Mouse (Mus musculus): ENCODE results near the gene Eif3l. TPM values are rescaled to one million over a fixed set of nuclear protein-coding genes. Genes with fewer than 3 reads are reported as not detected.
A peak's percentile ranks its signal among the peaks of the same experiment; 100 is the strongest.

The Eif3l gene
- polyA plus RNA-seq, 1 experiment from 2014 or later, result 275 TPM

DNA sequence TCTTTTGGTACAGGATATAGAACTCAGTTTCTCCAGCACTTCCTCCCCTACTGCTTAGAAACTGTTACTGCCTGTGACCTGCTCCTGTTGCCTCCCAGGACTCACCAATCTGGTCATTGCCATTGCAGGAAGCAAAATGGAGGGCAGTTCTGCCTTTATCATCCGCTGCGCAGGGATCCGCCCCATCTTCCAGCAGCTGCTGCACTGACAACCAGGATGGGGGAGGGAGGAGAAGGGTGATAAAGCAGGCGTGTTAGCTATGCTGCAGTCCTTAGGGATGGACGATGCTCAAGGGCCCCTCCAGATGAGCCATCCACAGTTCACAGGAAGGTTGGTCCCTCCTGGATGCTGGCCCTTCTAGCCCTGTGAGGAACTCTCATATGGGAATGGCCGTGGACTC, 17.1 kb upstream of the Eif3l start:
- Histone ChIP-seq H3K9me3 (ENCODE audit: control insufficient read depth, low read length) (no peaks in the 10 kb centered on the region), H3K4me2 (ENCODE audit: low read depth, severe bottlenecking) (no peak overlapping the region), H3K36me3 (ENCODE audit: control insufficient read depth, insufficient read depth, low read length) (peaks cover 31% of the 10 kb centered on the region), H3K27ac (replicated peaks; ENCODE audit: low read depth, low read length) (no peak overlapping the region), H3K27me3 (ENCODE audit: control insufficient read depth, insufficient read depth, low read length) (no peaks in the 10 kb centered on the region), H3K4me1 (ENCODE audit: control insufficient read depth, insufficient read depth, low read length) (peaks cover 2% of the 10 kb centered on the region; the same call in 1 of the 2 replicates), H3K9ac (ENCODE audit: low read length) (no peak overlapping the region), H3K4me3 (ENCODE audit: low read depth, low read length) (no peak overlapping the region)
- ATAC-seq (ENCODE audit: insufficient number of reproducible peaks, low FRiP score, low TSS enrichment, low read depth), result no peak
- 94% methylated on average over 6 of the region's 6 CpGs for WGBS
- no peak for DNase-seq (ENCODE audit: low spot score)

DNA sequence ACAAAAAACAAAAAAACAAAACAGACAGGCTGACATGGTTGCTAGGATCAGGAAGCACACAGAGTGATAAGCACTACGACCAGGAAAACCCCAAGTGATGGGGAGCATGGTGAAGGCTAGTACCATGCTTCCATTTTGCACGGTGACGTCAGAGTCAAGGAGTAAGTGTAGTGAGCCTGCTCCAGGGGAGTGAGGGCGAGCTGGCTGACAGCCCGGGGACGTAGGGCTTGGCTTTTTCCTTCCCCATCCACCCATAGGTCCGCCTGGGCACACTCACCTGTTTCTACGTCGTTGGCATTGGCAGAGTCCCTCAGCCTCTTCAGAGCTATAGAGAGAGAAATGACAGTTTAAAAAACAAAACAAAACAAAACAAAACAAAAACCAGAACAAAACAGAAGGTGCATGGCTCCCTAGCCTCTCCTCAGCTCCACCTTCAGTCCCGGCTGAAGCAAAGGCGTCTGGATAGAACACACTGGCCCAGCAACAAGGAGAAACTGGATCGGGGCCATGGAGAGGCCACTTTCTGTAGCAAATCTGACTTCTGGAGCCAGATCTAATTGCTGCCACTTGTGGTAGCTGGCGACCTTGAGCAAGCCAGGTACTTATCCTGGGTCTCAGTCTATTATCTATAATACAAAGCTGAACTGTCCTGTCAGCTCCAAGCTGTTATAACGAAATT, 14.0 kb upstream of the Eif3l start:
- Histone ChIP-seq H3K36me3 (ENCODE audit: control insufficient read depth, insufficient read depth, low read length) (peaks cover 12% of the 10 kb centered on the region), H3K27ac (replicated peaks; ENCODE audit: low read depth, low read length) (no peak overlapping the region), H3K4me1 (ENCODE audit: control insufficient read depth, insufficient read depth, low read length) (peaks cover 7% of the 10 kb centered on the region; the same call in 1 of the 2 replicates), H3K9ac (ENCODE audit: low read length) (no peak overlapping the region), H3K9me3 (ENCODE audit: control insufficient read depth, low read length) (no peaks in the 10 kb centered on the region), H3K4me2 (ENCODE audit: low read depth, severe bottlenecking) (no peak overlapping the region), H3K4me3 (ENCODE audit: low read depth, low read length) (no peak overlapping the region), H3K27me3 (ENCODE audit: control insufficient read depth, insufficient read depth, low read length) (no peaks in the 10 kb centered on the region)
- no peak for DNase-seq (ENCODE audit: low spot score)
- ATAC-seq (ENCODE audit: insufficient number of reproducible peaks, low FRiP score, low TSS enrichment, low read depth), result no peak
- 84% methylated on average over 14 of the region's 14 CpGs for WGBS

DNA sequence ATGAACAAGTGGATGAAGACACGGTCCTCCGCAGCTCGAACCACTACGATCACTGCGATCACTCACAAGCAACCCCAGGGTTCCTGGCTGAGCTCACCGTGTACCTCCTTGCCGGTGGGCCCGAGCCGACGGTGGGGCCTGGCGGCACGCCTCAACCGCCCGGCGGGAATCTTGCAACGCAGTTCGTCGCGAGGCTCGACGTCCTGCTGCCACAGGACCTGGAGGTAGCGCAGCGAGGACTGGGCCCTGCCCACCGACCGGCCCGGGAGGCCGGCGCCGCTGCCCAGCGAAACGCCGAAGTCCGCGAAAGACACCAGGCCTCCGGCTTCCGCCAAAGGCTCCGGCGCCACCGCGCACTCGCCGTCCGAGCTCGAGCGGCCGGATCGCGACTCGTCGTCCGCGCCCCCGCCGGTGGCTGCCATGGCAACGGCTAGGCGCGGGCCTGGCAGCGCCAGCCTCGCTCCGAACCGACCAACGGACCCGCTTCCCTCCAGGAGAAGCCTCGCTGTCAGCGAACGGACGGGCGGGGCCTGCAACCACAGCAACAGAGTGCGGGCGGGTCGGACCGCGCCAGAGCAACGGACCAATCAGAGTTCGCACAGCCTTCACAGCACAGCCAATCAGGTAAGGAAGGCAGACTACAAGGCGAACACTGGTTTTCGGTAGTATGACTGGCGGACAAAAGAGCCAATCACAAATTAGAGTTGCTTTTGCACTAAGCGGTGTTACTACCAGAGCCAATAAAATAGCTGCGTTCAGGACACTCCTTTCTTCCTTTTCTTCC, 12.4 kb upstream of the Eif3l start, which contains the start of gene Ankrd54:
Gene Ankrd54 (minus strand): TSS at position 518 of the 784 bp plus-strand sequence.
- H3K4me2 ChIP-seq (ENCODE audit: low read depth, severe bottlenecking), result peak within 1 kb of the TSS; percentile 80
- ATAC-seq (ENCODE audit: insufficient number of reproducible peaks, low FRiP score, low TSS enrichment, low read depth), result peak; percentile 99
- peak; percentile 96 for DNase-seq (ENCODE audit: low spot score)
- peak within 1 kb of the TSS; percentile 72 for H3K9ac ChIP-seq (ENCODE audit: low read length)
- peak within 1 kb of the TSS; percentile 72 for H3K4me3 ChIP-seq (ENCODE audit: low read depth, low read length)
- H3K9me3 ChIP-seq (ENCODE audit: control insufficient read depth, low read length), result no peaks in the 10 kb centered on the region
- peaks cover 9% of the 10 kb centered on the region for H3K36me3 ChIP-seq (ENCODE audit: control insufficient read depth, insufficient read depth, low read length)
- H3K27ac ChIP-seq (replicated peaks; ENCODE audit: low read depth, low read length), result no peak within 1 kb of the TSS
- under 1% methylated on average over 71 of the region's 80 CpGs for WGBS
- peaks cover 13% of the 10 kb centered on the region; the same call in 1 of the 2 replicates for H3K4me1 ChIP-seq (ENCODE audit: control insufficient read depth, insufficient read depth, low read length)
- H3K27me3 ChIP-seq (ENCODE audit: control insufficient read depth, insufficient read depth, low read length), result no peaks in the 10 kb centered on the region

DNA sequence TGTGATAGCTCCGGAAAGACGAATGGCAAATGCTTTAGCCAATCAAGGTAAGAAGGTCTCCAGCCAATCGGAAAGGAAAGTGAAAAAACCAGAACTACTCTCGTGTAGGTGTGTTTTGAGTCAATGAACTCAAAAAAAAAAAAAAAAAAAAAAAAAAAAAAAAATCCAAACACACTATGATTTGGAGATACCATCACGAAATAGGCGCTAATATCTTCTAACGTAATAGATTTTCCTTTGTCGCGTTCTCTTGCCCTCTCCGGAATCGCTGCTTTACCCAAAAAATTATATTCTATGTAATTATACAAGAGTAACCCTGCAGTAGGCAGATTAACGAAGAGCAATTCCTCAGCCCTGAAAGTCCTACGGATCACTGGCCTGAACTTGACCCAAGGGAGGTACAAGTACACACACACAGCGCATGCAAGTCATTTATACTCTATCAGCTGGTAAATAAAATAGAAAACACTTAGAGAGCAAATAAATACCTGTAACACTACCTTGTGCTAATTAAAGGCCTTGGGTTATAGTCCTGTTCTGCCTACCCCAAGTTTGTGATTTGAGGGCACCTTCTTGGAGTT, 11.7 kb upstream of the Eif3l start:
- WGBS, result 9% methylated on average over 14 of the region's 14 CpGs
- H3K4me2 ChIP-seq (ENCODE audit: low read depth, severe bottlenecking), result peak overlapping the region; percentile 44
- H3K4me1 ChIP-seq (ENCODE audit: control insufficient read depth, insufficient read depth, low read length), result peaks cover 13% of the 10 kb centered on the region; the same call in 1 of the 2 replicates

DNA sequence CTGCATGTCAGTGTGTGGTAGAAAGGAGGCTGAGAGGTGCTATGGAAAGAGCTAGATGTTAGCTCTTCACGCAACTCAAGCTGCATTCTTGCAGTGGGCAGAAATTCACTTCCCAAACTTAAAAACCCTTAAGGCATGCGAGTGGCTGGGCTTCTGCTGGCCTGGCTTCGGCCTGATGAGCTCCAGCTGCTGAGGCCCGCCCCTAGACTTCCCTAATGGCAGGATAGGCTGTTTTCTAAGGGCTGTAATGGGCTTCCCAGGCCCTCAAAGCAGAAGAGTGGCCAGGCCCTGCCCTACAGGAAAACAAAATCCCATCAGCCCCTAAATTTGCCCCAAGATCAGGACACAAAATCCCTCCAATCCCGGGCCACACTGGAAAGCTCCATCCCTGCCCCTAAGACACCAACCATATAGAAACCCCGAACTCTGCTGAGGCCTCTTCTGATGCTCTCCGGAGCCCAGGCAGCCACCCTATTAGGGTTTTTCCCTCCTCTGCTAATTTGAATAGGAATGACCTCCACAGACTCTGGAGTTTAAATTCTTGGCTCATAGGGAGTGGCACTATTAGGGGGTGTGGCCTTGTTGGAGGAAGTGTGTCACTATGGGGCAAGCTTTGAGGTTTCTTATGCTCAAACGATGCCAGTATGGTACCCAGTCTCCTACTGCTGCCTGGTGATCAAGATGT, 9.8 kb upstream of the Eif3l start:
- no peak for DNase-seq (ENCODE audit: low spot score)
- WGBS, result 37% methylated on average over 8 of the region's 8 CpGs

More for the DNA sequence above, 11.7 kb upstream of the Eif3l start:
- no peaks in the 10 kb centered on the region for H3K27me3 ChIP-seq (ENCODE audit: control insufficient read depth, insufficient read depth, low read length)
- ATAC-seq (ENCODE audit: insufficient number of reproducible peaks, low FRiP score, low TSS enrichment, low read depth) (no peak), DNase-seq (ENCODE audit: low spot score) (no peak)
- no peak overlapping the region for H3K27ac ChIP-seq (replicated peaks; ENCODE audit: low read depth, low read length)
- H3K36me3 ChIP-seq (ENCODE audit: control insufficient read depth, insufficient read depth, low read length), result peaks cover 5% of the 10 kb centered on the region
- H3K9ac ChIP-seq (ENCODE audit: low read length), result no peak overlapping the region; the same call in 1 of the 2 replicates
- H3K9me3 ChIP-seq (ENCODE audit: control insufficient read depth, low read length), result no peaks in the 10 kb centered on the region
- peak overlapping the region; percentile 16 for H3K4me3 ChIP-seq (ENCODE audit: low read depth, low read length)

DNA sequence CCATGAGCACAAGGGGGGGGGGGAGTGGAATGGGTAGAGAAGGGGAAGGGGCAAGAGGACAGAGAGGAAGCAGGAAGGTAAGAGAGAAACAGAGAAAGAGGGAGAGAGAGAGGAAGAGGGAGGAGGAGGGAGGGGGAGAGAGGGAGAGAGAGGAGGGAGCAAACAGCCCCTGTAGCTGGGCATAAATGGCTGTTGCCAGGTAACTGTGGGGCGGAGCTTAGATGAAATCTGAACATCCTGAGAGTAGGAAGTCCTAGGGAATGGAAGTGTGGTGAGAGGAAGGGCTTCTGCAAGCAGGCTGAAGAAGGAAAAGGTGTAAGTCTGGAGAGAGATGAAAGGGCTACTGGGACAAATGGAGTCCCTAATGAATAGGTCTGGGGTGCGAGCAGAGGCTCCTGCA, 8.7 kb upstream of the Eif3l start:
- Histone ChIP-seq H3K36me3 (ENCODE audit: control insufficient read depth, insufficient read depth, low read length) (no peaks in the 10 kb centered on the region), H3K4me3 (ENCODE audit: low read depth, low read length) (no peak overlapping the region)

More for the DNA sequence above, 9.8 kb upstream of the Eif3l start:
- Histone ChIP-seq H3K9ac (ENCODE audit: low read length) (no peak overlapping the region), H3K27ac (replicated peaks; ENCODE audit: low read depth, low read length) (no peak overlapping the region; the same call in 1 of the 2 replicates), H3K4me1 (ENCODE audit: control insufficient read depth, insufficient read depth, low read length) (peaks cover 13% of the 10 kb centered on the region; the same call in 1 of the 2 replicates), H3K27me3 (ENCODE audit: control insufficient read depth, insufficient read depth, low read length) (no peaks in the 10 kb centered on the region), H3K4me3 (ENCODE audit: low read depth, low read length) (no peak overlapping the region), H3K4me2 (ENCODE audit: low read depth, severe bottlenecking) (no peak overlapping the region), H3K9me3 (ENCODE audit: control insufficient read depth, low read length) (no peaks in the 10 kb centered on the region), H3K36me3 (ENCODE audit: control insufficient read depth, insufficient read depth, low read length) (no peaks in the 10 kb centered on the region)
- no peak for ATAC-seq (ENCODE audit: insufficient number of reproducible peaks, low FRiP score, low TSS enrichment, low read depth)

DNA sequence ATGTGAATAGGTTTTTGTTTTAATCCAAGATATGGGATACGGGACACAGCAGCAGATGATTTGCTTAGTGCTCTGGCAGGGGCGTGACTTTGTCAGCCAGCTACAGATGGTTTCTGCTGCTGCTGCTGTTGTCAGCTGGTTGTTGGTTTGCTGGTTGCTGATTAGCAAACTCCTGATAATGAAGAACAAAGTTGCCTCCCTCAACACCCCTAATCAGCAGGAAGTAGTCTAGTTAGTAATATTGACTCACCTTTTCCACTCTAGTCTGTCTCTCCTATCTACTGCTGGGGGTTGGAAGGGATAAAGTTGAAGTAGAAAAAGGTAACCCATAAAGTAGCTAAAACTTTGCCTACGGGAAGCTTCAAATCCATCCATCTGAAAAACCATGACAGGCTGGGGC, 7.3 kb upstream of the Eif3l start:
- 68% methylated on average over 3 of the region's 3 CpGs for WGBS
- H3K9ac ChIP-seq (ENCODE audit: low read length), result no peak overlapping the region
- H3K27me3 ChIP-seq (ENCODE audit: control insufficient read depth, insufficient read depth, low read length), result no peaks in the 10 kb centered on the region
- H3K4me1 ChIP-seq (ENCODE audit: control insufficient read depth, insufficient read depth, low read length), result peaks cover 11% of the 10 kb centered on the region; the same call in 1 of the 2 replicates
- H3K27ac ChIP-seq (replicated peaks; ENCODE audit: low read depth, low read length), result no peak overlapping the region
- H3K4me2 ChIP-seq (ENCODE audit: low read depth, severe bottlenecking), result no peak overlapping the region
- no peak overlapping the region for H3K4me3 ChIP-seq (ENCODE audit: low read depth, low read length)
- no peaks in the 10 kb centered on the region for H3K9me3 ChIP-seq (ENCODE audit: control insufficient read depth, low read length)
- ATAC-seq (ENCODE audit: insufficient number of reproducible peaks, low FRiP score, low TSS enrichment, low read depth) (no peak), DNase-seq (ENCODE audit: low spot score) (no peak)
- no peaks in the 10 kb centered on the region for H3K36me3 ChIP-seq (ENCODE audit: control insufficient read depth, insufficient read depth, low read length)

More for the DNA sequence above, 8.7 kb upstream of the Eif3l start:
- H3K27me3 ChIP-seq (ENCODE audit: control insufficient read depth, insufficient read depth, low read length), result no peaks in the 10 kb centered on the region
- no peaks in the 10 kb centered on the region for H3K9me3 ChIP-seq (ENCODE audit: control insufficient read depth, low read length)
- H3K27ac ChIP-seq (replicated peaks; ENCODE audit: low read depth, low read length), result no peak overlapping the region
- H3K4me1 ChIP-seq (ENCODE audit: control insufficient read depth, insufficient read depth, low read length), result peaks cover 13% of the 10 kb centered on the region; the same call in 1 of the 2 replicates
- 24% methylated on average over 2 of the region's 2 CpGs for WGBS
- no peak overlapping the region for H3K4me2 ChIP-seq (ENCODE audit: low read depth, severe bottlenecking)
- H3K9ac ChIP-seq (ENCODE audit: low read length), result no peak overlapping the region
- DNase-seq (ENCODE audit: low spot score), result peak; percentile 51
- ATAC-seq (ENCODE audit: insufficient number of reproducible peaks, low FRiP score, low TSS enrichment, low read depth), result no peak

DNA sequence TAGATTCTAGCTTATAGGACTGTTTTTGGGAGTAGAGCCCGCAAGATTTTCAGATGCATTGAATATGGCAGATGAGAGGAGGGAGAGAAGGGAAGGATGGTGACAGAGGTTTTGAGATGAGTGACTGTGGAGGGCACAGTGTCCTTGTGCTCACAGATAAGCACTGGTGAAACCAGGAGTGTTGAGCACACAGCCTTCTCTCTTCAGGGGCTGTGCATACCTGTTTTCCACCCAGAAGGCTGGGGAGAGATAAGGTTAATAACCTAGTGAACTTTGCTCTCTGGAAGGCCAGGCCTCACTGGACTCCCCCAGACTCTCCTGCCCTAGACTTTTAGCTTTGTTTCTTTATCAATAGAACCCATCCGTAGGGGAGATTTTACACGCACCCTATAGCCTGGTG, 6.6 kb upstream of the Eif3l start:
- DNase-seq (ENCODE audit: low spot score) (no peak), ATAC-seq (ENCODE audit: insufficient number of reproducible peaks, low FRiP score, low TSS enrichment, low read depth) (no peak)
- Histone ChIP-seq H3K4me1 (ENCODE audit: control insufficient read depth, insufficient read depth, low read length) (peaks cover 9% of the 10 kb centered on the region; the same call in 1 of the 2 replicates), H3K36me3 (ENCODE audit: control insufficient read depth, insufficient read depth, low read length) (no peaks in the 10 kb centered on the region), H3K27ac (replicated peaks; ENCODE audit: low read depth, low read length) (no peak overlapping the region), H3K4me3 (ENCODE audit: low read depth, low read length) (no peak overlapping the region), H3K9me3 (ENCODE audit: control insufficient read depth, low read length) (no peaks in the 10 kb centered on the region), H3K9ac (ENCODE audit: low read length) (no peak overlapping the region), H3K4me2 (ENCODE audit: low read depth, severe bottlenecking) (no peak overlapping the region), H3K27me3 (ENCODE audit: control insufficient read depth, insufficient read depth, low read length) (no peaks in the 10 kb centered on the region)
- 84% methylated on average over 3 of the region's 3 CpGs for whole genome bisulfite sequencing

Measured in limb, embryonic 11.5 days (tissue).